Mouse (Mus musculus) cerebellum, adult 9-11 months (tissue): Measurements from ENCODE around the gene Cacna1i.

Experiments
- DNase-seq: peaks from one replicate; pipeline ENCODE4 v3.0.0; 2022

Gene Cacna1i

DNA sequence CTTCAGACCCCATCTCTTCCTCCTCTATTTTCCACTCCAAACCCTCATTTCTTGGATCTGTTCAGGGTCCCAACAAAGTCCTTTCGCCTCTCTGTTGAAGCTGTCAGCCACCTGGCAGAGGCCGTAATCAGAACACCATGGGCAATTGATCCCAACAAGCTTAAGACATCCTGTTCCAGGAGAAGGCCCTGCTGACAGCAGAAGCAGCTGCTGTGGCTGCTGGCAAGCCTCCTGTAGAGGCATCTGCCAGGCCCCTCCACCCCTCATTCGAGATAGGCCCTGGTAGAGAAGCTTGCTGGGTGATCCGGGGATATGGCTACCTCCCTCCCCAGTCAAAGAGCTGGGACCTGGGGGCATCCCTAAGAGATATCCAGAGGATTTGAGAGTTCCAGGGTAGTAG, 126.0 kb downstream of the Cacna1i start:
- no peak for DNase-seq

DNA sequence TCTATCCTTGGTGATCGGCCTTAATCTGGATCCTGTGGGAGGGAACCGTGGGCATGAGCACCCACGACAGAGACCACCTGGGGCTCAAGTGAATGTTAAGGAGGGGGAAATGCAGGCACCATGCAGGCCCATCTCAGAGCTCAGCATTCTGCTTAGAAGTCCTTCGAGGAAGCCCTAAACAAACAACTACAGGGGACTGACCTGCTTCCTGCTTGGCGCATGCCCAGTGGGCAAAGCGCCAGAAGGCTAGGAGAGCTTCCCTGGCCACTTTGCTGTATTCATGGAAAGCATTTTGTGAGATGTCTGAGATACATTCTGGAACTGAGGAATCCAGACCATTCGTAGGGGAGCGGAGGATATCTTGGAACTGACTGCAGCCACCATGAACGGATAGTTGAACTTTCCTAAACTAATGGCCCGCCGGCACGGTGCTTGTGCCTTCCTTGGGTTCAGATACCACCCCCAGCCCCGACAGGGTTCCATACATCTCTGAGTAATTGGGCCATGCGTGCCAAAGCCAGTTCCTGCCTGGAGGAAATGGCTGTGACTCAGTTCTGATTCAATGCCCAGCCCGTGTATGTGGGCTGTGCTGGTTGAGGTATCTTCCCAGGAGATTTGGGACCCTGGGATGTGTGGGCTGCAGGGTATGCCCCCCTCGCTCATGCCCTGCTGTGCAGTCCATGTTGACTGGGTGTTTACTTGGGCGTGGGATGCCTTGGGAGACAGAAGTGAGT, 127.1 kb downstream of the Cacna1i start:
- DNase-seq: no peak

DNA sequence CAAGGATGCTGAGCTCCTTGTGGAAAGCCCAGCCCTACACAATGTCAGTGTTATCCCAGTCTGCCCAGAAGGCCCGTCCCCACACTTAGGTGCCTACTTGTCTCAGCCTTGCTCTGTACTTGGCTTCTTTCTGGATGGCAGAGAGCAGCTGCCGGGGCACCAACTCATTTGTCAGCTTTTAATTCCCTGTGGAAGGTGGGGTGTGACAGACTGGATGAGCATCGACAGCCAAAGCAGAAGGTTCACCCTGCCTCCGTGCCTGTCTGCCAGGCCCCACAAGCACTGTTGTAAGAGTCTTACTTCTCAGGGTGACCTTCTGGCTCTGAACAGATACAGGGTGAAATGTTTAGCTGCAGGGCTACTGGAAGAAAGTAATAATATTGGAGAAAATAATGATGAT, 128.1 kb downstream of the Cacna1i start:
- DNase-seq: no peak

DNA sequence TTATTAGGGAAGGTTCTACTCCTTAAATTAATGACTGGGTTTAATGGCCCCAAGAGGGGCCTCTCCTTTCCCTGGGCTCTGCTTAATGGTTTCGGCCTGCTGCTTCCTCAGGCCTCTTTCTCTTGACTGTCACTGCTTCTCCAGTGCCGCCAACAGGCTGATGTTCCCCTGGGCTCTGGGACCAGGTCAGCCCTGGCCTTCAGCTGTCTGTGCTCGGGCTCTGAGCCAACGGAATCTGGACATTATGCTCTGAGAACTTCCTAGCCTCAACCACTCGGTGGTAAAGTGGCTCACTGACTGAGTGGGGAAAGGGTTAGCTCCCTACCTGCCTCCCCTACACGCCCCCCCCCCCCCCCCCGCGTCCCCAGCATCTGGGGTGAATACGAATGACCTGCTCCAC, 130.0 kb downstream of the Cacna1i start:
- DNase-seq: no peak

DNA sequence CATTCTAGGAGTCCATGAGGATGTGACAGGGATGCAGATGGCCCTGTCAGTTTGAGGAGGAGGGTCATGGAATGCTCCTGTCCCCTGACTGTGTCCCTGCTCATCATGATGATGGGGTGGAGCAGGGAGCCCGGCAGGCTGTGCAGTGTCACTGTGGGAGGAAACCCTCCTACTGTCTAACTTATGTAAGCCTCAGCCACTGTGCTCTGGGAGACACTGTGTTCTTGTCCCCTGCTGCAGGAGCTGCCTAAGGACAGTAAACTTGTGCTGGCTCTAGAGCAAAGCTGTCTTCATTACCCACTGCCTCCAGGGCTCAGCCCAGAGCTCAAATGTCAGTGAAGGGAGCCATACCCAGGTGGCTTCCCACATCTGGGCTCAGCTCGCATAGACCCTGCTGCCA, 131.1 kb downstream of the Cacna1i start:
- no peak for DNase-seq

DNA sequence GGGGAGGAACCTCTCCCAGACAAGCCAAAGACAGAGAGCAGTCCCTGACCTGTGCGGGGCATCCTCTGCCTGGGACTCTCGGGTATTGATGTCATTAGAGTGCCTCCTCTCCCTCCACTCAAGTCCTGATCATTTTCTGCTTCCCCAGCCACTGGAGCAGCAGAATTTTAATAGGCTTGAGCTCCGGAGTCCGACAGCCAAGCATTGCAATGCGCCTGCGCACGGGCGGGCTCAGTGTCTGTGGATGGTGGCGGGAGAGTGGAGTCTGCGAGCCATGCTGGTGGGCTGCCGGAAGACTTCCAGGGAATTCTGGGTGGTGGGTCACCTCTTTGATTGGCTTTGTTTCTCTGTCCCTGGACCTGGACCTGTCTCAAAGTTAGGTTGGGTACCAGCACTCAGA, 143.3 kb downstream of the Cacna1i start:
- DNase-seq: no peak

DNA sequence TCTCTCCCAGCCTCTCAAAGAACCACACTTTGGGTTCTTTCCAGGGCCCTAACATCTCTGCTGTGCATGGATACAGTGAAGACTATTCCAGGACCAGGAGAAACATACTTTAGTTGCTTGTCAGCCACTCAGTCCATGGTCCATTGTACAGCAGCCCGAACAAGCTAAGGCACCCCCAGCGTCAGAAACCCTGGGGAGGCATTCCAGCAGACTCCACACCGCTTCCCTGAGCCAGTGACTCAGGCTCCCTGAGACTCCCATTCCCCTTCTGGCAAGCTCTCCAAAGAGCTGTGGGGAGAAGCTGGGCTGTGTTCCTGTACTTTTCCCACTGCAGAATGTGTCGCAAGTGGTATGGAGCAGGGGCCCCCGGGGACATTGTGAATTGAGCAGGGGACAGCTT, 149.9 kb downstream of the Cacna1i start:
- no peak for DNase-seq

DNA sequence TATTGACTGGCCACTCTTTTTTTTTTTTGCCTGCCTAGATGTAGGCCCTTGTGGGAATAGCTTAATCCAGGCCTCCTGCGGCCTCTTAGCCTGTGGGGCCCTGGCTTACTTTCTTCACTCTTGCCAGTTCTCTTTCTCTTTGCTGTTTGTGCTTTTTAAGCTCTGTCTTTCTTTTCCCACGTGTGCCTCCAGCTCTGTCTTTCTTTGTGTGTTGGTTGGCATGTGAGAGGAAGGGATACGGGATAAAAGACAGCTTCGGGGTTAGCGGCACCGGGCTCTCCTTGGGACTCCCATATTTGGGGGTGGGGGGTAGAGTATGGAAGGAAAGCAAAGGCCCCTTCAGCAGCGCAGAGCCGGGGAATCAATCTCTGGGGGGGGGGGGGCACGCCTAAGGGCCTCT, 151.0 kb downstream of the Cacna1i start:
- no peak for DNase-seq

DNA sequence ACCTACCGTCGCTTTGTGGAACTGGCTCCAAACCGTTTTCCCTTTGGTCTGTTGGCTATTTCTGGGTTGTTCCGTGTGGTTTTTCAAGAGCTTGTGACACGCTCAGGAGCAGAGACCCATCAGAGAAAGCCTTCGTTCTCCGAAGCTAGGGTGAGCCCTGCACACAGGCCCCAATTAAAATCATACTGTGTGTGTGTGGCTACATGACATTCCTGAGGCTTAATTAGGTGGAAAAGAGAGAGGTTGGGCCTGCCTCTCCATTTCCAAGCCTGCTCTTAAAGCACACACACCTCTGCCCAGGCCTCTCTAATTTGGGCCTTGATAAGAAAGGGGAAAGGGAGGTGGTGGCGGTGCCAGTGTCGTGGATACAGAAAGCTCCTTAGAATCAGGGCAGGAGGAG, 151.4 kb downstream of the Cacna1i start:
- no peak for DNase-seq

DNA sequence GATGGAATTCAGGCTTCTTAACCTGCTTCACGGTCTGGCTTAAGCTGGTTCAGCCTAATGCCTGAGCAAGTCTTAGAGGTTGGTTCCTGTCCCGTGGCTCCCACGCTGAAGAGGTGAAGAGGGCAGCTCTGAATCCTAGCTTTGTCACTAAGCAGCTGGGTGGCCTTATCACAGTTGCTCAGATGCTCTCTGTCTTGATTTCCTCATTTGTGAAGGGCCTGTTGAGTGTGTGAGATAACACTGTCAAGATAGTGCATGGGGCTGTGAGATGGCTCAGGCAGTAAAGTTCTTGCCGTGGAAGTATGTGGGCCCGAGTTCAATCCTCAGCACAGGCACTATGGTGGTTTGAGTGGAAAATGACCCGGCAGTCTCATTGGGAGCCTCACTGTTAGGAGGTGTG, 153.2 kb downstream of the Cacna1i start:
- DNase-seq: no peak

DNA sequence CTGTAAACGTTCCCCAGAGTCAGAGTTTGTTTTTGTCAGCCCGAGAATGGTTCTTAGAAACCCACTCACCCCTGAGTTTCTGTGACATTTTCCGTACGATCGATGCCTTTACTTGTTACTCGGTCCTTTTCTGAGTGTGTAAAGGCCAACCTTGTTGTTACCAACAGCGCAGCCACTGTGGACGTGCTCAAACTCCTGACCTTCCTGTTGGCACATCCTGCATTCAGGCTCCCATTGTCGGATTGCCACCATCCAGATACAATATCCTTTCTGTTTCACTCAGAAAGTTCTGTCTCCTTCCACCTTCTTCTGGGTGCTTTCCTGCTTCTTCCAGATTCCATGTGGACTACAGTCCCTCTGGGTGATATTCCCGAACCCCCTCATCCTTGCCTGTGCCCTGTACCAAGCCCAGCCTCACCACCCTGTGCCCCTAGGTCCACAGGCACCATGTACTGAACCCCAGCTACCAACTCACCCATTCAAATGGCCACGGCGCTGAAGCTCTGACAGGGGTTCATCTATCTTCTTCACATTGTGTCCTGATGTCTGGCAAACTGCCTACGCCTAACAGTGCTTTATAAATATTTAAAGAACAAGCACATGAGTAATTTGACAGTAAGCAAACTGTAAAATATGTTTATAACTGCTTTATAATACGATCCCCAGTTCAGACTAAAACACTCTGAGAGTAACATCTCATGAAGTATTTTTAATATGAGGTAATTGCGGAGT, 159.1 kb downstream of the Cacna1i start:
- DNase-seq: no peak
